Mouse (Mus musculus) olfactory bulb, adult 2 months (tissue): ENCODE results near the gene Phgr1. TPM values are rescaled to one million over a fixed set of nuclear protein-coding genes. Genes with fewer than 3 reads are reported as not detected.
A peak's percentile ranks its signal among the peaks of the same experiment; 100 is the strongest.

Experiments used
- H3K27ac ChIP-seq: fragments of 200-500 bp; 2 replicates; pipeline ENCODE4 v1.5.1; 2012; ENCODE audit warnings: low read depth, low read length; ENCODE audit not compliant: insufficient read depth
- H3K4me1 ChIP-seq: fragments of 200-500 bp; 2 replicates; pipeline ENCODE4 v1.6.1; 2012; ENCODE audit warnings: low read length; ENCODE audit not compliant: control insufficient read depth, insufficient read depth
- H3K4me3 ChIP-seq: fragments of 200-500 bp; 2 replicates; pipeline ENCODE4 v1.5.1; 2012; ENCODE audit warnings: mild to moderate bottlenecking, low read depth, low read length, moderate library complexity; ENCODE audit not compliant: insufficient read depth
- CTCF ChIP-seq: fragments of 200-500 bp; IDR thresholded peaks from 2 replicates; pipeline ENCODE4 v1.5.1; 2012; ENCODE audit warnings: low read depth, mild to moderate bottlenecking, low read length, moderate library complexity; ENCODE audit not compliant: insufficient read depth
- POLR2A ChIP-seq: fragments of 200-500 bp; IDR thresholded peaks from 2 replicates; pipeline ENCODE4 v1.6.1; 2012; ENCODE audit warnings: mild to moderate bottlenecking, low read depth, low read length, moderate library complexity; ENCODE audit not compliant: insufficient read depth
- WGBS: fragments of 180-500 bp; shearing (Covaris S2); methylation state at CpG from one replicate; pipeline ENCODE4 v1.1.7; 2018; 5-methylcytosine and 5-hydroxymethylcytosine counted together
- polyA plus RNA-seq: library from polyadenylated mRNA; stranded (reverse); fragments of >200 nt; gene quantifications from 2 replicates; pipeline ENCODE4 v1.2.4, GENCODE M21; 2012; ENCODE audit warnings: low replicate concordance; ENCODE audit not compliant: missing spikeins, insufficient read depth, insufficient read length

The Phgr1 gene
- polyA plus RNA-seq, 1 experiment, result not detected

- TF ChIP-seq POLR2A, result no peak
- no peak for TF ChIP-seq CTCF
- no peaks in the 10 kb centered on the region for H3K4me1 ChIP-seq
- no peak overlapping the region for H3K27ac ChIP-seq
- 55% methylated on average over 3 of the region's 3 CpGs for WGBS
- no peak overlapping the region for H3K4me3 ChIP-seq
Observed at GRCm38 (mm10) chr2:118805756-118806155, 33.2 kb downstream of the Phgr1 start.

GRCm38 (mm10) chr2:118806860-118807259, 34.3 kb downstream of the Phgr1 start:
- H3K4me1 ChIP-seq, result no peaks in the 10 kb centered on the region
- H3K4me3 ChIP-seq, result no peak overlapping the region
- WGBS, result 56% methylated on average over 4 of the region's 4 CpGs
- no peak overlapping the region for H3K27ac ChIP-seq
- TF ChIP-seq CTCF (no peak), POLR2A (no peak)

GRCm38 (mm10) chr2:118810861-118811260, 38.3 kb downstream of the Phgr1 start:
- Histone ChIP-seq H3K4me1 (peaks cover 6% of the 10 kb centered on the region), H3K27ac (no peak overlapping the region), H3K4me3 (no peak overlapping the region)
- WGBS, result 40% methylated on average over 2 of the region's 2 CpGs
- TF ChIP-seq CTCF, result no peak
- no peak for TF ChIP-seq POLR2A

- TF ChIP-seq CTCF (no peak), POLR2A (no peak)
- WGBS, result 84% methylated on average over 1 of the region's 1 CpGs
- Histone ChIP-seq H3K4me1 (peaks cover 6% of the 10 kb centered on the region), H3K27ac (no peak overlapping the region), H3K4me3 (no peak overlapping the region)
Observed at GRCm38 (mm10) chr2:118812724-118813123, 40.2 kb downstream of the Phgr1 start.

- WGBS, result under 1% methylated on average over 49 of the region's 49 CpGs
Observed at GRCm38 (mm10) chr2:118813981-118814836, 41.6 kb downstream of the Phgr1 start, which contains the start of gene Knstrn. Gene Knstrn (plus strand): TSS chr2:118814003.

GRCm38 (mm10) chr2:118822800-118823199, 50.2 kb downstream of the Phgr1 start:
- H3K4me3 ChIP-seq, result no peak overlapping the region
- no peak overlapping the region for H3K27ac ChIP-seq
- TF ChIP-seq CTCF, result no peak
- TF ChIP-seq POLR2A, result no peak
- WGBS, result 91% methylated on average over 5 of the region's 5 CpGs
- H3K4me1 ChIP-seq, result no peaks in the 10 kb centered on the region

More at GRCm38 (mm10) chr2:118813981-118814836, 41.6 kb downstream of the Phgr1 start, which contains the start of gene Knstrn:
- TF ChIP-seq CTCF, result no peak
- no peak within 1 kb of the TSS for H3K27ac ChIP-seq
- H3K4me1 ChIP-seq, result peaks cover 6% of the 10 kb centered on the region
- H3K4me3 ChIP-seq, result peak within 1 kb of the TSS; percentile 63

- TF ChIP-seq CTCF, result no peak
- TF ChIP-seq POLR2A, result no peak
- no peak overlapping the region for H3K4me3 ChIP-seq
Observed at GRCm38 (mm10) chr2:118824396-118824795, 51.8 kb downstream of the Phgr1 start.

More at GRCm38 (mm10) chr2:118824396-118824795, 51.8 kb downstream of the Phgr1 start:
- no peaks in the 10 kb centered on the region for H3K4me1 ChIP-seq
- no peak overlapping the region for H3K27ac ChIP-seq
- 90% methylated on average over 4 of the region's 4 CpGs for WGBS

Other genes starting within 250 kb of the Phgr1 start
- not detected in 2 replicates for gene Bmf, start 223.1 kb upstream of the Phgr1 start, polyA plus RNA-seq
- gene Bub1b, start 174.6 kb upstream of the Phgr1 start, polyA plus RNA-seq, result not detected in 2 replicates
- gene Pak6, start 109.5 kb upstream of the Phgr1 start, polyA plus RNA-seq, result not detected in 2 replicates
- gene Ankrd63, start 68.8 kb upstream of the Phgr1 start, polyA plus RNA-seq, result not detected in 2 replicates
- not detected in 2 replicates for gene Plcb2, start 44.3 kb upstream of the Phgr1 start, polyA plus RNA-seq
- gene Inafm2, start 27.0 kb upstream of the Phgr1 start, polyA plus RNA-seq, result not detected in 2 replicates
- not detected in 2 replicates for gene Ccdc9b, start 10.1 kb upstream of the Phgr1 start, polyA plus RNA-seq
- gene Disp2, start 7.0 kb downstream of the Phgr1 start, polyA plus RNA-seq, result 69.0 TPM in 1 of 2 replicates, not detected in the other
- not detected in 2 replicates for gene Knstrn, start 41.2 kb downstream of the Phgr1 start, polyA plus RNA-seq
- gene Ivd, start 89.2 kb downstream of the Phgr1 start, polyA plus RNA-seq, result 83.0 TPM in 1 of 2 replicates, not detected in the other
- gene Bahd1, start 127.6 kb downstream of the Phgr1 start, polyA plus RNA-seq, result not detected in 2 replicates
- gene Chst14, start 153.7 kb downstream of the Phgr1 start, polyA plus RNA-seq, result not detected in 2 replicates